Mouse (Mus musculus): ENCODE measurements around the gene Mrpl12.

- no peak for TF ChIP-seq CTCF (IDR thresholded peaks at IDR 0.05; ENCODE audit: low read depth)
- TF ChIP-seq EP300 (optimal IDR thresholded peaks at IDR 0.05) = no peak
Measured at GRCm38 (mm10) chr11:120442344-120442743, 42.1 kb upstream of the Mrpl12 start, which contains the start of gene Tspan10.
